Mouse (Mus musculus) heart, postnatal 4 days (tissue): ENCODE measurements around the gene H2-Eb1. TPM values are rescaled to one million over a fixed set of nuclear protein-coding genes. Genes with fewer than 3 reads are reported as not detected.

ENCODE experiments used
- DNase-seq: peaks from one replicate; pipeline ENCODE4 v3.0.0; 2021
- total RNA-seq, 2 experiments: library from RNA; stranded (reverse); gene quantifications; 2 replicates each; pipeline ENCODE4 v1.2.3; 2021

The H2-Eb1 gene
- total RNA-seq, 2 experiments from 2014 or later = 4.0 to 4.9 TPM

DNA sequence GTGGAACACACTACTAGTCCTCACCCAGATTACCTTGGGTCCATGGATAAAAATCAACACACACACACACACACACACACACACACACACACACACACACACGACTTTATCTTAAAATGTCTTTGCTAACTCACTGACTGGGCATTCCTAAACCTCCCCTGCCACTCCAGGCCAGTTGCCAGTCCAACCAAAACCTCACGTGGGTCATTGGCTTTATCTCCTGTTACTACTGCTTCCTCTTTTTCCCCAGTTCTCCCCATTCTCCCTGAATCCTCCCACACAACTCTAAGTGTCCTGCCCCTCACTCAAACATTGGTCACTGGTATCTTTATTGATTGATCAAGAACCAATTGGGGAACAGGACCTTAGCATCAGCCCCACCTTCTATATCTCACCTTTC is 11.6 kb downstream of the H2-Eb1 start:
- DNase-seq = no peak

DNA sequence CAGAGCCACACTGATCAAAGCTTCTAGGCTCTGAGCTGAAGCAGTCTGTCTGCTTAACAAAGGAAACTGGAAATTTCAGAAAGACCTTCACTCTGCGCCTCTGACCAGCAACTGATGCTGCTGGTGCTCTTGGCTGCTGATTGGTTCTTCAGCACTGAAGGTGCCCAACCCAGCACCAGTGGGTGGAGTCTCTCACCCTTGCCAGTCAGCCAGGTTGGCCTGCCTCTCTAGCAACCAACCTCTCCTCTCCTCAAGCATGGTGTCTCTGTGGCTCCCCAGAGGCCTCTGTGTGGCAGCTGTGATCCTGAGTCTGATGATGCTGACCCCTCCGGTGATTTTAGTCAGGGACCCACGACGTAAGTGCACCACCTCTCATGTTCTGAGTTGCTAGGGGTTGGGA is 19.8 kb downstream of the H2-Eb1 start, which contains the start of gene H2-Eb2:
Gene H2-Eb2 (plus strand): TSS at position 230 of the 400 bp plus-strand sequence.
- no peak for DNase-seq

DNA sequence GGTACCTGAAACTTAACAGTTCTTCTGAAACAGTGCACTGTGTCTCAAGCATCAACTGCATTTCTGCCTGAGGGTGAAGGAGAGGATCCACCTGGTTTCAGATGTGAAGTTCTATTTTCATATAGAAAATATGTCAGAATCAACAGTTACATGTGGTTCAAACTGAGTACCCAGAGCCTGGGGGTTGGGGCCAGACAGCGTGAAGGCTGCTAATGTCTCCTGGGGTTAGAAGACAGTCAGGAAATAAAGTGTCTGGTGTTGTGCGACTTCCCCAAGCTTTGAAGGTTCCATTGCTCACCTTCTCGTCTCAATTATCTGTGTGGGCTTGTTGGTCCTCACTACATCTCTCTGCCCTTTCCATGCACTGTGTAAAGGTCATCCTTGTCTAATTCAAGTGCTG is 20.7 kb downstream of the H2-Eb1 start:
- DNase-seq = no peak

DNA sequence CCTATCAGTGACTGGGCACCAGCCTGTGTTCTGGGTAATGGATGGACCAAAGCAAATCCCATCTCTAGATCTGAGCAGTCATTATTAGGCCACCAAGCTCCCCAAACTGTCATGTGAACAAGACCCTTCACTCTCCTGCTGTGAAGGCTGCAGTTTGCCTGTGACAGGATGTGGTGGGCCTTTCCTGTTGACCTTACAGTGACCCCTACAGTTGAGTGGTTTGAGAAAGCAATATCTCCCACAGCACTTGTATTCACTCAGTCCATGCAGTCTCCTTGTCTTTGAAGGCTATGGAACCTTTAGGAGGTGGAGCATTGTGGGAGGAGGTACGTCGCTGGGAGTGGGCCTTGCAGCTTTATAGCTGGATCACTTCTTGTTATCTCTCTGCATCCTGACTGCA is 24.1 kb downstream of the H2-Eb1 start:
- DNase-seq = no peak

DNA sequence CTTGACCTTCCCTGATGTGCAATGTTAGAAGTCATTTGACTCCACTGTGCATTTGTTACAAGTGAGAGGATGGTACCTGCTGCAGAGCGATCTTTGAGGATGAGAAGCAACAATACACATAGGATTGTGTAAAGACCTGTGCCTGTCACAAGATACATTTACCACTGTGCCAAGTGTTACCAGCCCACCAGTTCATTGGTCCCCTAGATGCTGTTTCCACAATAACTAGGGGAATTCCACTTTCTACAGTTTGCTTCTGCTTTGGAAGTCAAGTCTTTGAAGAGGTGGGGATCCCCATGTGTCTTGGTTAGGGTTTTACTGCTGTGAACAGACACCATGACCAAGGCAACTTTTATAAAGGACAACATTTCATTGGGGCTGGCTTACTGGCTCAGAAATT is 25.5 kb downstream of the H2-Eb1 start:
- no peak for DNase-seq

DNA sequence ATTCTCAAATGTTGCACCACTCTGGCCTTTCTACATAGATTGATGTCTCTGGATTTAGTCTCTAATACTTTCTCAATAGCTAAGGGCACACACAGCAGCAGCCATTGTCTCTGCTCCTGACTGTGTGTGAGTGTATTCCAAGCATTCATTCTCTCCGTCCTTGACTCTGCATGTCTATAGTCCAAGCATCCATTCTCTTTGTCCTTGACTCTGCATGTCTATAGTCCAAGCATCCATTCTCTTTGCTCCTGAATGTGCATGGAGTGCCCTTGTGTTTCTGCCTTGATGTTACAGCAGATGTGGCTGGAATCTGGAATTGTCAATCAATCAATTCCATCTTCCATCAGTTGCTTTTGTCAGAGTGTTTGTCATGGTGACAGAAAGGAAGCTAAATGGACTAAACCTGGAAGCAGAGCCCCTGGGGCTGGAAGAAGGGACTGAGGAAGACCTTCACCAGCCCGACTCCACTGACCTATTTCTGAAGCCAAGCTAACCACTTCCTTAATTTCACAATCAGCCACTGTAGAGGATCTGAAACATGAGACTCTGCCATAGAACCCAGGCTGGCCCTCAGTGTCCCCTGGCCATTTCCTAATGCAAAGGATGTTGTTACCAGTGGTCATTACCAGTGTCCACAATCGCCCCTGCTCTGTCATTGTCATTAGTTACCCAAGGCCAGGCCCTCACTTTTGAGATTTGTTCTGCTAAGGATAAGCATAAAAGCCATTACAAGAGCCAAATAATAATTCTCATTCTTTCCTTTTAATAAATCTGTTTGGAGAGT is 35.1 kb downstream of the H2-Eb1 start:
- DNase-seq = no peak

DNA sequence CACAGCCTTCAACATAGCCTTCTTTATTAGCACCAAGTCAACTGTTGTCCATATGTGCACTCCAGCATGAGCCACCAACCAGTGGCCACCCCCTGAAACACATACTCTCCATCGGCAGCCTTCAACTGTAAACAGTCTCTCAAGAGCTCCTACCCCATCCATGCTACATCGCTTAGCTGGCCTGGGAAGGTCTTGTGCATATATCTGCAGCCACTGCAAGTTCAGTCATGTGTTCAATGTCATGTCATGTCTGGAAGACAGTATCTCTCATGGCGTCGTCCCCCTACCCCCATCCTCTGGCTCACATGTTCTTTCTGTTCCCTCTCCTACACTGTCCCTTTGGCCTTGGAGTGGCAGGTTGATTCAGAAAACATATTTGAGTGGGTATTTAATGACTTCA is 39.2 kb downstream of the H2-Eb1 start:
- no peak for DNase-seq

DNA sequence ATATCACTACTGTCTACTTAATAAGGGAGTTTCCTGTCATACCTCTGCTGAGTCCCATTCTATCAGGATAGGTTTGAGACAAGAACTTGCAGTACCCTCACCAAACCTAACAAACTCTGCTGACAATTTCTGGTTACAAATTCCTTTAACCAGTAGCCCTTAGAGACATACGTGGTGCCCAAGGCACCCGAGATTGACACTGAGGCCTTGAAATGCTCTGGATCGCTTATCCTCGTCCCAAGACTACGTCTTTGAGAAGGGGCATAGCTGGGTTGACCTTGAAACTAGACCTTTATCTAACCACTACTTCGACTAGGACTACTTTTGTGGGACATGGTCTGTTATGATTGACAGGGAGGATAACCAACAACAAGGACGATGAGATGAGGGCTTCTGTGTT is 39.8 kb downstream of the H2-Eb1 start:
- no peak for DNase-seq

DNA sequence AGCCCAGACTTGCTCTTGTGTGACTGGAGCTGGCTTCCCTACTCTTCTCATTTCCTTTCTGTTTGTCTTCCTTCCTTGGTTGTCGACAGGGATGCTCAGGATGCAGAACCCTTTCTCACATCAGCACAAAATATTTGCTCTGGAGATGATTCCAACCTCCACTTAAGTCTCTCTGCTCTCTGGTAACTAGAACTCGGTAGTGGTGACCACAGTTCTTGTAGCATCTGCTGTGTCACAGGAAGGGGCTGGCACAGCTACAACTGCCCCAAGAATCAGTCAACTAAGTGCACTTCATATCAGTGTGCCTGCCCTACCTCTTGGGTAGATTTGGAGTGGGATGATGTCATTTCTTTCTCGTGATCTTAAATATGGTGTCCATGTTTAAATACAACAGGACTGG is 40.4 kb downstream of the H2-Eb1 start:
- no peak for DNase-seq

DNA sequence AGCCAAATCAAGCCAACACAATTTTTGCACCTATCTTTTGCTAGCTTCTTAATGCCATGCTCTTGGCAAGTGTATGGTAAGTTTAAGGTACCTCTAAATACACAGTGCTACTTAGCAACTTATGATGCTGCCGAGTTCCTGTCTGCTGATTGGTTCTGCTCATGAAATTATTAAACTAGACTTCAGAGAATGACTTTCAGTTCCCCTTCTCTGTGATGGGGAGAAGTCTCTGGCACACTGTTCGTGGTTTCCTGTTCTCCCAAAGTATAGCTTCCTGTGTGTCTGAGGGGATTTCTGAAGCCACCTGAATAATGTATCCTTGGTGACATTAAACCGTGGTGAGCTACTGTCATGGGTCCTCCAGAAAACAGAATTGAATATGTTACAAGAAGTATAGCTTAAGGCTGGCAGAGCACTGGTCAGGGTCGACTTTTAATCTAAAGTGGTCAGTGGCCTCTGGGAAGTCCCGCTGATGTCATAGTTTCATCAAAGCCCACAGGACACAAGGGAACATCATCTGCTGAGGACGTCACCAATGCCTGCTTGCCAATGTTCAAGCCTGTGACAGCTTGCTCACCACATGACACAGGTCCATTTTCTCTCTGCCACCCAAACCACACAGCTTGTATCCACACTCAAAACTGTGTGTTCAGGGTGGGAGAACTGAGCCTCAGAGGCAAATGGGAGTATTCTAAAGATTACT is 42.1 kb downstream of the H2-Eb1 start:
- peak; percentile 49 for DNase-seq

DNA sequence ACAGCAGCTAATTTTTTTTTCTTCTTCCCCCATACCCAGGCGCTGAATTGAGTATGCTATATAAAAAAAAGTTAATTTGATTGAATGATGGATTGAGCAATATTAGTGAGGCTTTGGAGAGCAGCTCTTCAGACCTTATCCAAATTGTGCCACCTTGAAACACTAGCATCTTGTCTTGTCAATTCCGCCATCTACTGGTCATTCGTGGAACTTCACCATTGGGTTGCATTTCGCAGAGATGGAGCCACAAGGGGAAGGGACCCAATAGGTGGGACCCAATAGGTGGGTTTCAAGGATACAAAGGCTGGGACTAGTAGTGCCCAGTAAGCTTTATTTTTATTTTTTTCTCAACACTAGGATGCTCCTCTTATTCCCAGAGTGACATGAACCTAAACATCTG is 43.8 kb downstream of the H2-Eb1 start:
- DNase-seq = peak; percentile 85

DNA sequence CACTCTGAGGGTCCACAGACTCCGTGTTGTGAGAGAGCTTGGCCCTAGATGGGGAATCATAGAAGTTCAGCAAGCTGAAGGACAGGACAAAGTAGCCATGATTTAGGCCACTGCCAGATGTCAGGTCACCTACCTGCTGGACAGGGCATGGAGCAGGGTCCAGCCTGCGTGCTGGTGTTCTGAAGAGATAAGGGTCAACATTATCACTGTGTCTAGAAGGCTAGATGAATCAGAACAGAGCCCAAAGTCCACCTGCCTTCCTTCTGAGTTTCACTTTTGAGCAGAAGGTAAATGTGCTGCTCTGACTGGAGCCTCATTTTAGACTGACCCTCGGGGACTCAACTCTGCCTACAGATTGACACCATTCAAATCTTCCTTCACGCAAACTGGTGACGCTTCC is 48.9 kb downstream of the H2-Eb1 start, which contains the start of gene Btnl2:
Gene Btnl2 (plus strand): TSS at position 284 of the 400 bp plus-strand sequence.
- no peak for DNase-seq

DNA sequence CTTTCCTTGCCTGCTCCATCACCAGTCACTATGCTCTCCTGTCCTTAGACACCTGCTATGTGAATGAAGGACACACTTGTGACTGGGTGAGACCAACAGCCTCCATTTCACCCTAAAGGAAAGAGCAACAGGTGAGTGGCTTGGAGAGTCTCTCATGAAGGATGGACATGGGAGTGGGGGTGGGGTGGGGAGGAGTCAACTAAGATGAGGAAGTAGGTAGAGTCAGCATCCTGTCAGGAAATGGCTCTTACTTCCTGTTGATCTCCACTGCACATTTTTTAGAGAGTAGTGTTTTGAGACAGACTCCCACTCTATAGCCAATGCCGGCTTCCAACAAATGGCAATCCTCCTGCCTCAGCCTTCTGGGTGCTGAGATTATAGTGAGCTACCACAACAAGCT is 49.3 kb downstream of the H2-Eb1 start:
- no peak for DNase-seq

DNA sequence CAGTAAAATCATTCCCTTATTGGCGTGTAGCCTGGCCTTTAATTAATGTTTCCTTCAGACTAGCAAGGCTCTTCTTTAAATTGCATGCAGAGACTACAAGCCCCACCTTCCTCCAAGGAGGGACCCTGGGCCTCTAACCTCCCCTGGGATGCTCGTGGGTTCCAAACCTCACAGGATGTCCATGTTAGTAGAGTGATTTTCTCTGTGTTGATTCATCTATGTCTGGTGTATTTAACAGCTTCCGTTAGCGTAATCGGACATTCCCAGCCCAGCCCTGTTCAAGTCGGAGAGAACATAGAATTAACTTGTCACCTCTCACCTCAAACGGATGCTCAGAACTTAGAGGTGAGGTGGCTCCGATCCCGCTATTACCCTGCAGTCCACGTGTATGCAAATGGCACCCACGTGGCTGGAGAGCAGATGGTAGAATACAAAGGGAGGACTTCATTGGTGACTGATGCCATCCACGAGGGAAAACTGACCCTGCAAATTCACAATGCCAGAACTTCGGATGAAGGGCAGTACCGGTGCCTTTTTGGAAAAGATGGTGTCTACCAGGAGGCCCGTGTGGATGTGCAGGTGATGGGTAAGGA is 57.4 kb downstream of the H2-Eb1 start:
- no peak for DNase-seq

DNA sequence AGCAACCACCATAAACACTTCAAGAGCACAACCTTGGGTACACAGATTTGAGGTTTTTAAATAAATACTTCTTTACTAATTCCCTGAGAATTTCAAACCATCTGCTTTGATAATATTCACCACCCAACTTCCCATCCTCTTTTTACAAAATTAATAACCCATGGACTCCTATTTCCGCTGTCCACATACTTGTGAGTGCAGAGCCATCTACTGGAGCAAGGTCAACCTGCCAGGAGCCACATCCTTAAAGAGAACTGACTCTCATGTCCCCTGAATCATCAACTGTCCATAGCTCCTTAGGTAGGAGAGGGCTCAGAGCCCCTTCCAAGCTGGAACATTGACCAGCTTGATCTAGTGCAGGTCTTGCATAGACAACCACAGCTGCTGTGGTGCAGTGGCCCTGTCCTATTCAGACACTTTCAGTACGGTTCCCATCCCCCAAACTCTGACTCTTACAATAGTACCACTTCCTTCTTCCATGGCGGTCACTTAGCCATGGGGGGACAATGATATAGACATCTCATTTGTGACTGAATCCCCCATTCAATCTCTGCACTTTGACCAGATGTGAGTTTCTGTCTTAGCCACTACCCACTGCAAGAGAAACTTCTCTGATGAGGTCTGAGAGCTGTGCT is 58.1 kb downstream of the H2-Eb1 start:
- DNase-seq = no peak

DNA sequence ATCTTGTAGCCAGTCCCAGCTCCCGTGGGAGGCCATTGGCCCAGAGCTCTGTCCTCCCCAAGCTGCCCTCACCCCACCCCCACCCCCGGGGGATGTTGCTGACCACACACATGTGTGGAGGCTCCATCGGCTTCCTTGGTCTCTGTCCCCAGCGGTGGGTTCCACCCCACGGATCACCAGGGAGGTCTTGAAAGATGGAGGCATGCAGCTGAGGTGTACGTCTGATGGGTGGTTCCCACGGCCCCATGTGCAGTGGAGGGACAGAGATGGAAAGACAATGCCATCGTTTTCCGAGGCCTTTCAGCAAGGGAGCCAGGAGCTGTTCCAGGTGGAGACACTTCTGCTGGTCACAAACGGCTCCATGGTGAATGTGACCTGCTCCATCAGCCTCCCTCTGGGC is 59.4 kb downstream of the H2-Eb1 start:
- DNase-seq = no peak

Other genes starting within 250 kb of the H2-Eb1 start
- not detected for gene H2-Oa, start 213.5 kb upstream of the H2-Eb1 start, total RNA-seq
- gene H2-DMa, start 186.3 kb upstream of the H2-Eb1 start, total RNA-seq = 1 to 10 TPM; 5.6 to 6.0 TPM
- 100 to 1,000 TPM; 125 to 128 TPM for gene Brd2, start 183.2 kb upstream of the H2-Eb1 start, total RNA-seq
- under 1 TPM; 0.55 to 0.72 TPM for gene H2-DMb2, start 162.6 kb upstream of the H2-Eb1 start, total RNA-seq
- gene H2-DMb1, start 152.8 kb upstream of the H2-Eb1 start, total RNA-seq = under 1 TPM; 0.26 to 0.68 TPM
- gene Tap1, start 118.3 kb upstream of the H2-Eb1 start, total RNA-seq = 1 to 10 TPM; 4.8 to 5.4 TPM
- 1 to 10 TPM; 2.5 to 3.8 TPM for gene Psmb9, start 118.1 kb upstream of the H2-Eb1 start, total RNA-seq
- 1 to 10 TPM; 3.7 to 7.0 TPM for gene Psmb8, start 108.1 kb upstream of the H2-Eb1 start, total RNA-seq
- gene Tap2, start 102.3 kb upstream of the H2-Eb1 start, total RNA-seq = 10 to 100 TPM; 10.7 to 12.3 TPM
- gene H2-Ob, start 67.0 kb upstream of the H2-Eb1 start, total RNA-seq = under 1 TPM; 0.23 to 0.38 TPM
- gene H2-Ab1, start 48.2 kb upstream of the H2-Eb1 start, total RNA-seq = 1 to 10 TPM; 2.4 to 3.1 TPM
- 1 to 10 TPM; 2.2 to 3.0 TPM for gene H2-Aa, start 18.0 kb upstream of the H2-Eb1 start, total RNA-seq
- not detected for gene H2-Eb2, start 19.8 kb downstream of the H2-Eb1 start, total RNA-seq
- under 1 TPM; 0.09 to 0.31 TPM for gene Btnl2, start 49.0 kb downstream of the H2-Eb1 start, total RNA-seq
- not detected for gene Btnl1, start 71.3 kb downstream of the H2-Eb1 start, total RNA-seq
- gene BC051142, start 93.0 kb downstream of the H2-Eb1 start, total RNA-seq = not detected
- not detected for gene Btnl4, start 171.5 kb downstream of the H2-Eb1 start, total RNA-seq
- not detected for gene Btnl6, start 211.5 kb downstream of the H2-Eb1 start, total RNA-seq